Mouse (Mus musculus): Measurements from ENCODE around the gene Cnfn.
A peak's percentile ranks its signal among the peaks of the same experiment; 100 is the strongest.
"Not testable (repeated sequence)": the region's sequence is repeated elsewhere in the genome, so short reads cannot be mapped to it uniquely, and the experiment has no call there.

Gene Cnfn

GRCm38 (mm10) chr7:25365937-25366625 lies 3.4 kb downstream of the Cnfn start:
- DNase-seq (ENCODE audit: low spot score): no peak

- no peak for DNase-seq (ENCODE audit: low spot score)
Observed at GRCm38 (mm10) chr7:25363632-25364031, 5.9 kb downstream of the Cnfn start.

GRCm38 (mm10) chr7:25363151-25363550 lies 6.4 kb downstream of the Cnfn start:
- DNase-seq (ENCODE audit: low spot score): no peak

- DNase-seq (ENCODE audit: low spot score): no peak
Observed at GRCm38 (mm10) chr7:25358721-25359206, 10.8 kb downstream of the Cnfn start.

GRCm38 (mm10) chr7:25348861-25349260 lies 20.7 kb downstream of the Cnfn start:
- no peak for DNase-seq (ENCODE audit: low spot score)

DNA sequence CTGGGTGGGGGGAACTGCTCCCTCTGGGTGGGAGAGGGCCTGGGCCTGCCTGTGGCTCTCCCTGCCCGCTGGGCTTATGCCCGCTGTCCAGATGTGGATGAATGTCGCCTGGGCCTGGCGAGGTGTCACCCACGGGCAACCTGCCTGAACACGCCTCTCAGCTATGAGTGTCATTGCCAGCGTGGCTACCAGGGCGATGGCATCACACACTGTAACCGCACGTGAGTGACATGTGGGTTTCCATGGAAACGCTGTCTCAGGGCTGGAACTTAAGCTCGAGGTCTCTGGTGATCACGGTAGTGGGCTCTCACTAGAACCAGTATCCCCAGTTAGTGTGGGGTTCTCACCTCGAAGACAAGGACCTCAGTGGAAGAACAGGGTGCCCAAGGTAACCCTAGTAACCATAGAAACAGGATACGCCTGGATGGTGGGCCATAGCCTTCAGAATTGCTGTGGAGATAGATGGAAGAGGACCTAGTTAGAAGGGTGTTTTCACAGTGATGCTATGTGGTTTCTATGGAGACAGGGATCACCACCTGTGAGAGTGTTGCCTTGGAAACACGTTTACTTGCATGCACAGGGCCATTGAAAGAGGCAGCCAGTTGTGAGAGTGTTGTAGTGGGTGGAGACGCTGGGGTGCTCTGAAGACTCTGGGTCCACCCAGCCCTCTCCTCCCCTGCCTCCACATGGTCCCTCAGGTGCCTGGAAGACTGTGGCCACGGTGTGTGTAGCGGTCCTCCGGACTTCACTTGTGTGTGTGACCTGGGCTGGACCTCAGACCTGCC lies 28.3 kb downstream of the Cnfn start:
- DNase-seq (ENCODE audit: low spot score): no peak

DNA sequence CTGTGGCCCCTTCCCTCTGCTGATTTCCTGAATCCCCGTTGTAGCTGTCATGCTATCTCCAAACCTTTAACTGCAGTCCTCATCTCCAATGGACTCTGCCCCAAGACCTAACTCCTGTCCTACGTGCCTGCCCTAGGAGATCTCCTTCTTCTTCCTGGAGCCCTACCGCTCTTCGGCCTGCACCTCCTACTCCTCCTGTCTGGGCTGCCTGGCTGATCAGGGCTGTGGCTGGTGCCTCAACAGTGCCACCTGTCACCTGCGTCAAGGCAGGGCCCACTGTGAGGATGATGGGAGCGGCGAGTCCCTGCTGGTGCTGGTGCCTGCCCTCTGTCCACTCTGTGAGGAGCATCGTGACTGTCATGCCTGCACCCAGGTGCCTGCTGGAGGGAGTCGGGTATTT lies 30.2 kb downstream of the Cnfn start:
- no peak for DNase-seq (ENCODE audit: low spot score)

DNA sequence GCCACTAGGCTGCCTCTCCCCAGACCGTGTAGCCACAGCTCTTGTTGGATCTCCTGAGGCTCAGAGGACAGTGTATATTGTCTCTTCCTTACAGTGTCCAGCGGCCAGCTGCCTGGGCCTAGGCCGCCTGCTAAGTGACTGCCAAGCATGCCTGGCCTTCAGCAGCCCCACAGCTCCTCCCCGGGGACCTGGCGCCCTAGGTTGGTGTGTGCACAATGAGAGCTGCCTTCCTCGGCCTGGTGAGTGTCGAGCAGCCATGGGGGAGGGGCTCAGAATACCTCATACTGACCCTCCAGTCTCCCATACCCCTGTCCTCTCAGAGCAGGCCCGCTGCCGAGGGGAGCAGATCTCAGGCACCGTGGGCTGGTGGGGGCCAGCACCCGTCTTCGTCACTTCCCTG lies 35.1 kb downstream of the Cnfn start:
- DNase-seq (ENCODE audit: low spot score): no peak

GRCm38 (mm10) chr7:25333596-25334307 lies 35.8 kb downstream of the Cnfn start:
- peak; percentile 52 for DNase-seq (ENCODE audit: low spot score)

DNA sequence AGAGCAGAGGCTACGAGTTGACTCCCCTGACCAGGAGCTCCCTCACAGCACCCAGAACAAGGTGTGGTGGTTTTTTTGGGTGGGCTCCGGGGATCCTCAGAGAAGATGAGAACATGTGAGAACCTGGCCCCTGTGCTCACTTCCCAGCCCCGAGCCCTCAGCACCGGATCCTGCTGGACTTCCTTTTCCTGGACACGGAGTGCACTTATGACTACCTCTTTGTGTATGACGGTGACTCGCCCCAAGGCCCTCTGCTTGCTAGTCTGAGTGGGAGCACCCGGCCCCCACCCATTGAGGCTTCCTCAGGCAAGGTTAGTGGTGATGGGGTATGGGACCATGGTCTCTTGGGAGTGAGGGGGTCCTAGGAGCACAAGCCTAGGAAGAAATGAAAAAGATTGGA lies 43.3 kb downstream of the Cnfn start:
- no peak for DNase-seq (ENCODE audit: low spot score)

DNA sequence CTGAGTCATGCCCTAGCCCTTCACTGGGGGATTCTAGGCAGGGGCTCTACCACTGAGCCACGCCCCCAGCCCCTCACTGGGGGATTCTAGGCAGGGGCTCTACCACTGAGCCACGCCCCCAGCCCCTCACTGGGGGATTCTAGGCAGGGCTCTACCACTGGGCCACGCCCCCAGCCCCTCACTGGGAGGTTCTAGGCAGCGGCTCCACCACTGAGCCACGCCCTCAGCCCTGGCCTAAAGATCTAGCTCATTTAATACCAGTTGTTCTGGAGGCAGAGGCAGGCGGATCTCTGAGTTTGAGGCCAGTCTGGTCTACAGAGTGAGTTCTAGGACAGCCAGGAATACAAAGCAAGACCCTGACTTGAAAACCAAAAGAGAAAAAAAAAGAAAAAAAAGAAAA lies 44.1 kb downstream of the Cnfn start:
- not testable (repeated sequence) for DNase-seq (ENCODE audit: low spot score)

- DNase-seq (ENCODE audit: low spot score): no peak
Observed at GRCm38 (mm10) chr7:25323219-25323618, 46.3 kb downstream of the Cnfn start.

GRCm38 (mm10) chr7:25322058-25322484 lies 47.5 kb downstream of the Cnfn start:
- DNase-seq (ENCODE audit: low spot score): peak; percentile 48

All from testis, postnatal 14 days (tissue).